Mouse (Mus musculus) lung, adult 2 months (tissue): ENCODE data around the gene Il15.

ENCODE experiments used
- CTCF ChIP-seq: fragments of 200-500 bp; IDR thresholded peaks from 2 replicates; pipeline ENCODE4 v1.5.1; 2011; ENCODE audit warnings: mild to moderate bottlenecking, low read length, control low read depth; ENCODE audit not compliant: insufficient read depth
- POLR2A ChIP-seq: fragments of 200-500 bp; IDR thresholded peaks from 2 replicates; pipeline ENCODE4 v1.6.1; 2011; ENCODE audit warnings: low read depth, mild to moderate bottlenecking, control low read depth, low read length, borderline replicate concordance; ENCODE audit errors: extremely low read depth

- TF ChIP-seq CTCF (no peak), POLR2A (no peak)
Observed at GRCm38 (mm10) chr8:82402261-82402685, 749 bp downstream of the Il15 start.
